Mouse (Mus musculus) C3H10T1/2 (cell line): ENCODE measurements around the gene Bscl2. TPM values are rescaled to one million over a fixed set of nuclear protein-coding genes. Genes with fewer than 3 reads are reported as not detected.

ENCODE experiments used
- polyA plus RNA-seq, 2 experiments: library from polyadenylated mRNA; unstranded; fragments of >200 nt; fragmentation: generic; extraction: Trizol; gene quantifications; one replicate each; pipeline ENCODE4 v1.2.1; 2012; ENCODE audit warnings: missing spikeins in 2 of 2

Bscl2 gene
- 10 to 100 TPM; 11.7 to 29.0 TPM for polyA plus RNA-seq

GRCm38 (mm10) chr19:8837251-8837791 lies at the start of gene Bscl2:
Bscl2 (plus strand) TSS chr19:8837467.

GRCm38 (mm10) chr19:8798264-8798946 lies 38.9 kb upstream of the Bscl2 start, which contains the start of gene Polr2g:
Polr2g (minus strand) TSS chr19:8798577.

GRCm38 (mm10) chr19:8802130-8802821 lies 35.0 kb upstream of the Bscl2 start, which contains the start of gene Zbtb3:
Zbtb3 (plus strand) TSS chr19:8802555.

GRCm38 (mm10) chr19:8818801-8819595 lies 18.3 kb upstream of the Bscl2 start, which contains the start of gene Ttc9c:
Ttc9c (minus strand) TSS chr19:8819333.

GRCm38 (mm10) chr19:8819596-8820423 lies 17.5 kb upstream of the Bscl2 start, which contains the start of gene Hnrnpul2:
Hnrnpul2 (plus strand) TSS chr19:8820010.

GRCm38 (mm10) chr19:8829660-8830059 lies 7.6 kb upstream of the Bscl2 start, which contains the start of gene AC129217.1:
AC129217.1 (plus strand) TSS chr19:8829773.

GRCm38 (mm10) chr19:8839103-8839907 lies 2.0 kb downstream of the Bscl2 start, which contains the start of gene Gng3:
Gng3 (minus strand) TSS chr19:8839194.

GRCm38 (mm10) chr19:8850402-8850901 lies 13.2 kb downstream of the Bscl2 start, which contains the start of gene Lrrn4cl:
Lrrn4cl (plus strand) TSS chr19:8850768.

GRCm38 (mm10) chr19:8871267-8872186 lies 34.3 kb downstream of the Bscl2 start, which contains the start of gene Ubxn1:
Ubxn1 (plus strand) TSS chr19:8871496.

GRCm38 (mm10) chr19:8880311-8881033 lies 43.2 kb downstream of the Bscl2 start, which contains the start of gene Uqcc3:
Uqcc3 (minus strand) TSS chr19:8880923.

GRCm38 (mm10) chr19:8883616-8884015 lies 46.3 kb downstream of the Bscl2 start, which contains the start of the genes Lbhd1 and Gm49403:
Lbhd1 (plus strand) TSS chr19:8883732.
Gm49403 (plus strand) TSS chr19:8883930.

GRCm38 (mm10) chr19:8888511-8889385 lies 51.5 kb downstream of the Bscl2 start, which contains the start of the genes 1810009A15Rik and Gm49416:
1810009A15Rik (plus strand) TSS chr19:8888853.
Gm49416 (plus strand) TSS chr19:8888926.

GRCm38 (mm10) chr19:8892829-8893766 lies 55.8 kb downstream of the Bscl2 start, which contains the start of gene Ints5:
Ints5 (plus strand) TSS chr19:8893005.

GRCm38 (mm10) chr19:8897865-8898495 lies 60.7 kb downstream of the Bscl2 start, which contains the start of gene Ganab:
Ganab (plus strand) TSS chr19:8898071.

